Mouse (Mus musculus) large intestine, adult 2 months (tissue): ENCODE results near the gene Ttc8. TPM values are rescaled to one million over a fixed set of nuclear protein-coding genes. Genes with fewer than 3 reads are reported as not detected.

ENCODE experiments used
- DNase-seq: peaks from one replicate; pipeline ENCODE4 v3.0.0-alpha.2; 2012; ENCODE audit warnings: low read depth, low spot score
- WGBS: fragments of 180-500 bp; shearing (Covaris S2); methylation state at CpG from one replicate; pipeline ENCODE4 v1.1.7; 2018; 5-methylcytosine and 5-hydroxymethylcytosine counted together
- polyA plus RNA-seq: library from polyadenylated mRNA; depleted of rRNA; stranded (reverse); fragments of >200 nt; gene quantifications from 2 replicates; pipeline ENCODE4 v1.2.3, GENCODE M21; 2012; rRNA removed

Ttc8 gene
- polyA plus RNA-seq, 1 experiment = 2.9 TPM

DNA sequence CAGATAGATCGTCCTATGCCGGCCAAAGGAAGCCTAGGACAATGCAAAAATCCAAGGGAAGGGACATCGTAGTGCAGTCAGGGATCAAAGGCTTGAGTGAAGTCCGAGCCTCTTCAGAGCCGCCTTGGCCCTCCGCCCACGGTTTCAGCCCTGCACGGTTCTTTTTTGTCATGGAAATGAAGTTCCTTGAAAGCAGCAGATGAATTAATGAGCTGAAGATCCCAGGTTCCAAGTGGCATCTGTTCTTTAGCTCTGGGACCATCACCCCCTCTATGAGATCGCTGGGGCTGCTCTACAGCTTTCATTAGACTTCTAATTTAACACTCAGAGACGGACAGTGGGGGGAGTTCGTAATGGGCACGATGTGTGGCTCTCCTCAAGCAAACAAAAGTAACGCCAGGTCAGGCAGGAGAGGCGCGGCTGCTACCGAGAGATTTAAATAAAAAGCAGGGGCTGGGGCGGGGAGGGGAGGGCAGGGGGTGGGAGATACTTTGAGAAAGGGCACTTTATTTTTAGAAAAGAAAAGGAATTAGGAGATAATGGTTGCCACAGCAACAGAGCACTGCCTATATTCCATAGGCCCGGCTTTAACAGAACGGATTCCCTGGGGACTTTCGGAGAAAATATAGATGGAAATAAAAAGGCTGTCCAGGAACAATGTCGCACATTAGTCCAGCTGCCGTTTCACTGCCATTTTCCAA, 90.9 kb downstream of the Ttc8 start:
- 21% methylated on average over 22 of the region's 22 CpGs for WGBS
- DNase-seq = no peak

- 81% methylated on average over 4 of the region's 4 CpGs for WGBS
- no peak for DNase-seq
Observed at GRCm38 (mm10) chr12:99015870-99016269, 95.5 kb downstream of the Ttc8 start.

DNA sequence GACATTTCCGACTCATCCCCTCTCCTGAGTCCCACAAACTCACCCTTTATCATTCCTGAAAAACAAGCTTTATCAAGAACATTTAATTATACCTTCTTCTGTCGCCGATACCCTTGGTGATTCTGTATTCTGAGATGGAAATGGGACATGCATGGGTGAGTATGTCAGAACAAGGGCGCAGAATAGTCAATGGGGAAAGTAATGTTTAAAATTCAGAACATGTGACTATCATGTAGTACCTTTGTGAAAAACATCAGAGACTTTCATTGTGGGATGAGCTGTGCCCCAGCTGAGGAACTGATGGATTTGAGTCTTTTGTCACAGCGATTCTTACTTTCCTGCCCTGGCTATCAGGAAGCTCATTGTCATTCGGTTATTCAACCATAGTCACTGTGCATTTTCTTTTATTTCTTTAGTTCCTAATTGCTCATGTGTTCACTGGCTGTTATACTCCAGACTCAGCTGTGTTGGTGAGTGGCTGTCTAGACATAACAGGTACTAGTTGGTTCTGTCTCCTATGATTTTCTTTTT, 104.1 kb downstream of the Ttc8 start:
- WGBS = 88% methylated on average over 6 of the region's 6 CpGs
- no peak for DNase-seq

DNA sequence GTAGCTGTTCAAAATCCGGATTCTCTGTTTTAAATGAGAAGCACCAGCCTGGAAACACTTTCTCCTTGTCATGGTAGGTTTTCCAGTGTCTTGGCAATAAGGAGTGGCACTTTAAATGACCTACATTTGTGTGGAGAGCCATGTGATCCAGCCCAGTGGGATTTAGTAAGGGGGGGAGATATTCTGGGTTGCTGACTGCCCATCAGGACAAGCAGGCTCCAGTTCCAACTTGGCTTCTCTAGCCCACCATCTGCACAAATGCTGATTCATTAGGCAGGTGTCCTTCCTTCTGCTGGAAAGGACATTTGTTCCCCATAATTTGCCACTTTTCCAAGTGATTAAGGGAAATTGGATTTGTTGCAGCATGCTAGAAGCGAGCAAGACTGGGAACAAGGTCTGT, 105.9 kb downstream of the Ttc8 start:
- 61% methylated on average over 2 of the region's 2 CpGs for WGBS
- no peak for DNase-seq

- WGBS = 42% methylated on average over 5 of the region's 5 CpGs
Observed at GRCm38 (mm10) chr12:99028665-99029064, 108.3 kb downstream of the Ttc8 start.

GRCm38 (mm10) chr12:99030022-99030421, 109.6 kb downstream of the Ttc8 start:
- DNase-seq = no peak
- 50% methylated on average over 1 of the region's 1 CpGs for WGBS

More at GRCm38 (mm10) chr12:99028665-99029064, 108.3 kb downstream of the Ttc8 start:
- no peak for DNase-seq

Other genes with a start within 250 kb of the Ttc8 start
- gene Ptpn21, start 183.2 kb upstream of the Ttc8 start, polyA plus RNA-seq = 10.9 and 13.9 TPM in 2 replicates
- 35.8 and 37.1 TPM in 2 replicates for gene Zc3h14, start 173.6 kb upstream of the Ttc8 start, polyA plus RNA-seq
- gene Eml5, start 19.1 kb upstream of the Ttc8 start, polyA plus RNA-seq = 0.30 and 1.6 TPM in 2 replicates